Mouse (Mus musculus): ENCODE results near the gene Plekhm2. TPM values are rescaled to one million over a fixed set of nuclear protein-coding genes. Genes with fewer than 3 reads are reported as not detected.

The Plekhm2 gene
- polyA plus RNA-seq, 1 experiment from 2014 or later = 3.5 TPM

- Histone ChIP-seq H3K4me2 (no peak overlapping the region), H3K27ac (ENCODE audit: low read depth, low read length) (no peak overlapping the region), H3K4me3 (ENCODE audit: low read depth, low read length) (no peak overlapping the region), H3K9ac (ENCODE audit: low read depth, low read length) (no peak overlapping the region), H3K27me3 (ENCODE audit: control insufficient read depth, insufficient read depth, low read length) (peaks cover 2% of the 10 kb centered on the region; the same call in 1 of the 2 replicates), H3K36me3 (ENCODE audit: control insufficient read depth, insufficient read depth, low read length) (no peaks in the 10 kb centered on the region), H3K4me1 (ENCODE audit: control insufficient read depth, insufficient read depth, low read length) (peaks cover 8% of the 10 kb centered on the region), H3K9me3 (replicated peaks; ENCODE audit: control insufficient read depth, low read length) (no peaks in the 10 kb centered on the region)
- WGBS (ENCODE audit: insufficient replicate concordance) = 70% methylated on average over 6 of the region's 6 CpGs
- ATAC-seq (replicated peaks; ENCODE audit: insufficient number of reproducible peaks, low FRiP score, low TSS enrichment) = no peak
Measured at GRCm38 (mm10) chr4:141616811-141617210, 47.9 kb downstream of the Plekhm2 start.

GRCm38 (mm10) chr4:141614946-141615345 is 49.8 kb downstream of the Plekhm2 start:
- 78% methylated on average over 14 of the region's 14 CpGs for WGBS (ENCODE audit: insufficient replicate concordance)
- Histone ChIP-seq H3K36me3 (ENCODE audit: control insufficient read depth, insufficient read depth, low read length) (no peaks in the 10 kb centered on the region), H3K27me3 (ENCODE audit: control insufficient read depth, insufficient read depth, low read length) (peaks cover 2% of the 10 kb centered on the region; the same call in 1 of the 2 replicates), H3K9ac (ENCODE audit: low read depth, low read length) (no peak overlapping the region), H3K4me1 (ENCODE audit: control insufficient read depth, insufficient read depth, low read length) (peaks cover 8% of the 10 kb centered on the region), H3K9me3 (replicated peaks; ENCODE audit: control insufficient read depth, low read length) (no peaks in the 10 kb centered on the region), H3K27ac (ENCODE audit: low read depth, low read length) (no peak overlapping the region), H3K4me3 (ENCODE audit: low read depth, low read length) (no peak overlapping the region), H3K4me2 (no peak overlapping the region)
- ATAC-seq (replicated peaks; ENCODE audit: insufficient number of reproducible peaks, low FRiP score, low TSS enrichment) = no peak

GRCm38 (mm10) chr4:141609538-141609937 is 55.2 kb downstream of the Plekhm2 start:
- no peak overlapping the region for H3K27ac ChIP-seq (ENCODE audit: low read depth, low read length)
- no peak overlapping the region for H3K4me2 ChIP-seq
- H3K4me1 ChIP-seq (ENCODE audit: control insufficient read depth, insufficient read depth, low read length) = 0 out of 2 replicates have a peak, but pooled peaks cover 1% of the 10 kb centered on the region
- no peak overlapping the region for H3K9ac ChIP-seq (ENCODE audit: low read depth, low read length)
- ATAC-seq (replicated peaks; ENCODE audit: insufficient number of reproducible peaks, low FRiP score, low TSS enrichment) = peak; percentile 52; the same call in 1 of the 2 replicates
- H3K4me3 ChIP-seq (ENCODE audit: low read depth, low read length) = no peak overlapping the region
- H3K36me3 ChIP-seq (ENCODE audit: control insufficient read depth, insufficient read depth, low read length) = no peaks in the 10 kb centered on the region
- no peaks in the 10 kb centered on the region for H3K9me3 ChIP-seq (replicated peaks; ENCODE audit: control insufficient read depth, low read length)
- H3K27me3 ChIP-seq (ENCODE audit: control insufficient read depth, insufficient read depth, low read length) = no peaks in the 10 kb centered on the region
- WGBS (ENCODE audit: insufficient replicate concordance) = 62% methylated on average over 6 of the region's 6 CpGs

GRCm38 (mm10) chr4:141605861-141606260 is 58.8 kb downstream of the Plekhm2 start, which contains the start of gene Fblim1:
Gene Fblim1 (minus strand): TSS chr4:141606096.
- no peak within 1 kb of the TSS for H3K27ac ChIP-seq (ENCODE audit: low read depth, low read length)
- ATAC-seq (replicated peaks; ENCODE audit: insufficient number of reproducible peaks, low FRiP score, low TSS enrichment) = no peak

GRCm38 (mm10) chr4:141605421-141605820 is 59.3 kb downstream of the Plekhm2 start:
- Histone ChIP-seq H3K9me3 (replicated peaks; ENCODE audit: control insufficient read depth, low read length) (no peaks in the 10 kb centered on the region), H3K27me3 (ENCODE audit: control insufficient read depth, insufficient read depth, low read length) (no peaks in the 10 kb centered on the region), H3K4me1 (ENCODE audit: control insufficient read depth, insufficient read depth, low read length) (peaks cover 20% of the 10 kb centered on the region), H3K27ac (ENCODE audit: low read depth, low read length) (no peak overlapping the region), H3K36me3 (ENCODE audit: control insufficient read depth, insufficient read depth, low read length) (no peaks in the 10 kb centered on the region), H3K9ac (ENCODE audit: low read depth, low read length) (no peak overlapping the region), H3K4me3 (ENCODE audit: low read depth, low read length) (no peak overlapping the region), H3K4me2 (no peak overlapping the region)
- ATAC-seq (replicated peaks; ENCODE audit: insufficient number of reproducible peaks, low FRiP score, low TSS enrichment) = no peak
- 83% methylated on average over 5 of the region's 5 CpGs for WGBS (ENCODE audit: insufficient replicate concordance)

More at GRCm38 (mm10) chr4:141605861-141606260, 58.8 kb downstream of the Plekhm2 start, which contains the start of gene Fblim1:
- H3K36me3 ChIP-seq (ENCODE audit: control insufficient read depth, insufficient read depth, low read length) = no peaks in the 10 kb centered on the region
- H3K4me1 ChIP-seq (ENCODE audit: control insufficient read depth, insufficient read depth, low read length) = peaks cover 19% of the 10 kb centered on the region
- H3K9me3 ChIP-seq (replicated peaks; ENCODE audit: control insufficient read depth, low read length) = no peaks in the 10 kb centered on the region
- 65% methylated on average over 11 of the region's 11 CpGs for WGBS (ENCODE audit: insufficient replicate concordance)
- no peak within 1 kb of the TSS for H3K4me2 ChIP-seq
- H3K27me3 ChIP-seq (ENCODE audit: control insufficient read depth, insufficient read depth, low read length) = no peaks in the 10 kb centered on the region
- H3K4me3 ChIP-seq (ENCODE audit: low read depth, low read length) = no peak within 1 kb of the TSS
- H3K9ac ChIP-seq (ENCODE audit: low read depth, low read length) = no peak within 1 kb of the TSS

- no peak for ATAC-seq (replicated peaks; ENCODE audit: insufficient number of reproducible peaks, low FRiP score, low TSS enrichment)
- Histone ChIP-seq H3K4me2 (no peak overlapping the region), H3K9ac (ENCODE audit: low read depth, low read length) (no peak overlapping the region), H3K9me3 (replicated peaks; ENCODE audit: control insufficient read depth, low read length) (no peaks in the 10 kb centered on the region), H3K27ac (ENCODE audit: low read depth, low read length) (no peak overlapping the region), H3K36me3 (ENCODE audit: control insufficient read depth, insufficient read depth, low read length) (no peaks in the 10 kb centered on the region), H3K4me3 (ENCODE audit: low read depth, low read length) (no peak overlapping the region), H3K4me1 (ENCODE audit: control insufficient read depth, insufficient read depth, low read length) (peaks cover 27% of the 10 kb centered on the region), H3K27me3 (ENCODE audit: control insufficient read depth, insufficient read depth, low read length) (no peaks in the 10 kb centered on the region)
- 57% methylated on average over 8 of the region's 8 CpGs for WGBS (ENCODE audit: insufficient replicate concordance)
Measured at GRCm38 (mm10) chr4:141604493-141604892, 60.2 kb downstream of the Plekhm2 start.

- 73% methylated on average over 4 of the region's 4 CpGs for WGBS (ENCODE audit: insufficient replicate concordance)
- H3K27me3 ChIP-seq (ENCODE audit: control insufficient read depth, insufficient read depth, low read length) = no peaks in the 10 kb centered on the region
- no peaks in the 10 kb centered on the region for H3K9me3 ChIP-seq (replicated peaks; ENCODE audit: control insufficient read depth, low read length)
- no peak overlapping the region for H3K27ac ChIP-seq (ENCODE audit: low read depth, low read length)
- H3K9ac ChIP-seq (ENCODE audit: low read depth, low read length) = no peak overlapping the region
- H3K4me3 ChIP-seq (ENCODE audit: low read depth, low read length) = no peak overlapping the region
- H3K4me1 ChIP-seq (ENCODE audit: control insufficient read depth, insufficient read depth, low read length) = peaks cover 27% of the 10 kb centered on the region
- H3K4me2 ChIP-seq = no peak overlapping the region
- no peak for ATAC-seq (replicated peaks; ENCODE audit: insufficient number of reproducible peaks, low FRiP score, low TSS enrichment)
- H3K36me3 ChIP-seq (ENCODE audit: control insufficient read depth, insufficient read depth, low read length) = no peaks in the 10 kb centered on the region
Measured at GRCm38 (mm10) chr4:141603921-141604320, 60.8 kb downstream of the Plekhm2 start.

- Histone ChIP-seq H3K27me3 (ENCODE audit: control insufficient read depth, insufficient read depth, low read length) (no peaks in the 10 kb centered on the region), H3K36me3 (ENCODE audit: control insufficient read depth, insufficient read depth, low read length) (no peaks in the 10 kb centered on the region), H3K4me1 (ENCODE audit: control insufficient read depth, insufficient read depth, low read length) (peaks cover 27% of the 10 kb centered on the region), H3K4me3 (ENCODE audit: low read depth, low read length) (no peak overlapping the region), H3K9ac (ENCODE audit: low read depth, low read length) (no peak overlapping the region), H3K4me2 (no peak overlapping the region), H3K27ac (ENCODE audit: low read depth, low read length) (peak overlapping the region; percentile 74), H3K9me3 (replicated peaks; ENCODE audit: control insufficient read depth, low read length) (no peaks in the 10 kb centered on the region)
- no peak for ATAC-seq (replicated peaks; ENCODE audit: insufficient number of reproducible peaks, low FRiP score, low TSS enrichment)
- 60% methylated on average over 11 of the region's 11 CpGs for WGBS (ENCODE audit: insufficient replicate concordance)
Measured at GRCm38 (mm10) chr4:141602523-141603223, 62.0 kb downstream of the Plekhm2 start.
